Mouse (Mus musculus) MEL (cell line): ENCODE results near the gene Gm49387. TPM values are rescaled to one million over a fixed set of nuclear protein-coding genes. Genes with fewer than 3 reads are reported as not detected.

Source experiments
- DNase-seq: peaks from one replicate; pipeline ENCODE4 v3.0.0; 2011; ENCODE audit warnings: low read depth, low spot score
- H3K27ac ChIP-seq: 2 replicates; pipeline ENCODE4 v1.5.1; 2012; ENCODE audit warnings: low read depth, mild to moderate bottlenecking, control low read depth, low read length, moderate library complexity; ENCODE audit not compliant: control insufficient read depth
- H3K27me3 ChIP-seq, 2 experiments: fragments of 150-350 bp in 1 of 2; sonication (generic) in 1 of 2; 2 replicates each; pipeline ENCODE4 v1.6.1; 2012; ENCODE audit warnings: low read length in 2 of 2, mild to moderate bottlenecking in 2 of 2, improper control_type of control experiment in 1 of 2, moderate library complexity in 1 of 2; ENCODE audit not compliant: insufficient read depth in 2 of 2, control insufficient read depth in 1 of 2
- H3K36me3 ChIP-seq, 2 experiments: 2 replicates each; pipeline ENCODE4 v1.6.1; 2012 to 2014; ENCODE audit warnings: low read length in 2 of 2, improper control_type of control experiment in 1 of 2, inconsistent platforms in 1 of 2, mild to moderate bottlenecking in 1 of 2; ENCODE audit not compliant: insufficient read depth in 2 of 2, control insufficient read depth in 1 of 2
- H3K4me1 ChIP-seq, 2 experiments: fragments of 150-350 bp in 1 of 2; sonication (generic) in 1 of 2; 2 replicates each; pipeline ENCODE4 v1.6.1; 2012; ENCODE audit warnings: low read length in 2 of 2, improper control_type of control experiment in 1 of 2, mild to moderate bottlenecking in 1 of 2; ENCODE audit not compliant: insufficient read depth in 2 of 2, control insufficient read depth in 1 of 2
- H3K4me3 ChIP-seq, 2 experiments: fragments of 150-350 bp in 1 of 2; sonication (generic) in 1 of 2; 2 replicates each; pipeline ENCODE4 v1.5.1; 2012; ENCODE audit warnings: low read depth in 2 of 2, low read length in 2 of 2, mild to moderate bottlenecking in 2 of 2, moderate library complexity in 2 of 2, control low read depth in 1 of 2, improper control_type of control experiment in 1 of 2; ENCODE audit not compliant: control insufficient read depth in 1 of 2, insufficient read depth in 1 of 2
- H3K79me2 ChIP-seq: 2 replicates; pipeline ENCODE4 v1.6.1; 2012; ENCODE audit warnings: mild to moderate bottlenecking, low read length, moderate library complexity; ENCODE audit not compliant: control insufficient read depth, poor library complexity, insufficient read depth
- H3K9ac ChIP-seq: 2 replicates; pipeline ENCODE4 v1.6.1; 2012; ENCODE audit warnings: low read depth, mild to moderate bottlenecking, control low read depth, low read length, moderate library complexity; ENCODE audit not compliant: control insufficient read depth, poor library complexity, severe bottlenecking
- H3K9me3 ChIP-seq: fragments of 150-350 bp; sonication (generic); replicated peaks from 2 replicates; pipeline ENCODE4 v1.6.1; 2012; ENCODE audit warnings: mild to moderate bottlenecking, low read length, improper control_type of control experiment, moderate library complexity; ENCODE audit not compliant: insufficient read depth
- CHD1 ChIP-seq: IDR thresholded peaks from 2 replicates; pipeline ENCODE4 v1.6.1; 2012; ENCODE audit warnings: low read depth, mild to moderate bottlenecking, inconsistent platforms, low read length, improper control_type of control experiment
- CTCF ChIP-seq, 3 experiments: IDR thresholded peaks in 2 of 3; conservative IDR thresholded peaks in 1 of 3; 2 replicates each; pipeline ENCODE4 v1.5.1; 2011 to 2012; ENCODE audit warnings: low read length in 3 of 3, low read depth in 2 of 3, mild to moderate bottlenecking in 2 of 3, improper control_type of control experiment in 1 of 3, inconsistent platforms in 1 of 3, mixed read lengths in 1 of 3, moderate library complexity in 1 of 3; ENCODE audit not compliant: control insufficient read depth in 1 of 3, insufficient read depth in 1 of 3, poor library complexity in 1 of 3, severe bottlenecking in 1 of 3
- E2F4 ChIP-seq: IDR thresholded peaks from 2 replicates; pipeline ENCODE4 v1.6.1; 2011; ENCODE audit warnings: low read depth, low read length, improper control_type of control experiment, borderline replicate concordance
- EP300 ChIP-seq, 2 experiments: IDR thresholded peaks; 2 replicates each; pipeline ENCODE4 v1.6.1; 2011; ENCODE audit warnings: improper control_type of control experiment in 2 of 2, low read length in 2 of 2, low read depth in 1 of 2, mild to moderate bottlenecking in 1 of 2
- GATA1 ChIP-seq: IDR thresholded peaks from 2 replicates; pipeline ENCODE4 v1.6.1; 2011; ENCODE audit warnings: low read depth, low read length, improper control_type of control experiment
- HCFC1 ChIP-seq: IDR thresholded peaks from 2 replicates; pipeline ENCODE4 v1.6.1; 2012; ENCODE audit warnings: low read depth, mild to moderate bottlenecking, inconsistent platforms, low read length, improper control_type of control experiment, moderate library complexity
- MAFK ChIP-seq: IDR thresholded peaks from 2 replicates; pipeline ENCODE4 v1.6.1; 2011; ENCODE audit warnings: low read depth, mild to moderate bottlenecking, low read length, improper control_type of control experiment, borderline replicate concordance
- MEF2A ChIP-seq: IDR thresholded peaks from 2 replicates; pipeline ENCODE4 v1.6.1; 2014; ENCODE audit warnings: low read depth, mild to moderate bottlenecking, inconsistent platforms, low read length, improper control_type of control experiment; ENCODE audit not compliant: poor library complexity, insufficient replicate concordance, severe bottlenecking; ENCODE audit errors: extremely low read depth
- MXI1 ChIP-seq: IDR thresholded peaks from 2 replicates; pipeline ENCODE4 v1.6.1; 2011; ENCODE audit warnings: mild to moderate bottlenecking, low read depth, low read length, improper control_type of control experiment
- MYB ChIP-seq: IDR thresholded peaks from 2 replicates; pipeline ENCODE4 v1.6.1; 2011; ENCODE audit warnings: mild to moderate bottlenecking, low read depth, low read length, improper control_type of control experiment
- POLR2A ChIP-seq, 2 experiments: IDR thresholded peaks; 2 replicates each; pipeline ENCODE4 v1.6.1; 2011 to 2012; ENCODE audit warnings: low read length in 2 of 2, mild to moderate bottlenecking in 2 of 2, control low read depth in 1 of 2, improper control_type of control experiment in 1 of 2, low read depth in 1 of 2, moderate library complexity in 1 of 2; ENCODE audit not compliant: control insufficient read depth in 1 of 2, insufficient read depth in 1 of 2, poor library complexity in 1 of 2
- RAD21 ChIP-seq: IDR thresholded peaks from 2 replicates; pipeline ENCODE4 v1.6.1; 2011; ENCODE audit warnings: mild to moderate bottlenecking, low read depth, low read length, improper control_type of control experiment
- RCOR1 ChIP-seq: IDR thresholded peaks from 2 replicates; pipeline ENCODE4 v1.6.1; 2012; ENCODE audit warnings: low read depth, mild to moderate bottlenecking, inconsistent platforms, low read length, improper control_type of control experiment
- SIN3A ChIP-seq: IDR thresholded peaks from 2 replicates; pipeline ENCODE4 v1.6.1; 2012; ENCODE audit warnings: low read length, improper control_type of control experiment, inconsistent platforms
- SMC3 ChIP-seq: IDR thresholded peaks from 2 replicates; pipeline ENCODE4 v1.6.1; 2011; ENCODE audit warnings: low read depth, low read length, improper control_type of control experiment
- TCF12 ChIP-seq: IDR thresholded peaks from 2 replicates; pipeline ENCODE4 v1.6.1; 2014; ENCODE audit warnings: low read depth, mild to moderate bottlenecking, inconsistent platforms, low read length, improper control_type of control experiment, moderate library complexity
- UBTF ChIP-seq: IDR thresholded peaks from 2 replicates; pipeline ENCODE4 v1.6.1; 2012; ENCODE audit warnings: low read depth, mild to moderate bottlenecking, inconsistent platforms, low read length, improper control_type of control experiment, moderate library complexity, borderline replicate concordance; ENCODE audit not compliant: insufficient read depth
- ZMIZ1 ChIP-seq: IDR thresholded peaks from 2 replicates; pipeline ENCODE4 v1.6.1; 2012; ENCODE audit warnings: low read depth, mild to moderate bottlenecking, inconsistent platforms, low read length, improper control_type of control experiment, moderate library complexity
- polyA plus RNA-seq, 2 experiments: library from polyadenylated mRNA; stranded (reverse) in 1 of 2; unstranded in 1 of 2; fragments of >175 nt in 1 of 2; fragments of >200 nt in 1 of 2; gene quantifications; 2 replicates each; pipeline versions ENCODE4 v1.2.1 to v1.2.4; 2012; ENCODE audit warnings: low replicate concordance in 2 of 2, low read depth in 1 of 2; ENCODE audit not compliant: insufficient read length in 2 of 2, insufficient read depth in 1 of 2, missing spikeins in 1 of 2
- total RNA-seq: library from RNA; depleted of rRNA; stranded (reverse); fragments of 300-350 nt; gene quantifications from 2 replicates; pipeline ENCODE4 v1.2.3, GENCODE M21; 2012

Gm49387 gene
- total and polyA plus RNA-seq, 3 experiments = 0.14 TPM; not detected in 2

- Histone ChIP-seq H3K79me2 (peaks cover 6% of the 10 kb centered on the region), H3K27me3 (no peaks in the 10 kb centered on the region), H3K4me1 (peaks cover 7 to 30% of the 10 kb centered on the region in 2 experiments; a peak in 3 of 4 replicates), H3K27ac (no peak overlapping the region), H3K9me3 (no peaks in the 10 kb centered on the region), H3K9ac (no peak overlapping the region), H3K36me3 (peaks cover 0 to 27% of the 10 kb centered on the region in 2 experiments; a peak in 2 of 4 replicates), H3K4me3 (no peak overlapping the region)
- DNase-seq = peak; percentile 43
- TF ChIP-seq CHD1 (no peak), MYB (no peak), MEF2A (no peak), UBTF (no peak), EP300 (IDR thresholded peaks at IDR 0.05; ENCODE audit: low read depth in 1 of 2, low read length in 2 of 2) (no peak), HCFC1 (no peak), POLR2A (IDR thresholded peaks at IDR 0.05; ENCODE audit: control insufficient read depth in 1 of 2, insufficient read depth in 1 of 2, low read depth in 1 of 2, low read length in 2 of 2, poor library complexity in 1 of 2) (no peak), MXI1 (no peak), ZMIZ1 (no peak), CTCF (IDR thresholded peaks at IDR 0.05 in 2 of 3, conservative IDR thresholded peaks at IDR 0.05 in 1 of 3; ENCODE audit: control insufficient read depth in 1 of 3, insufficient read depth in 1 of 3, low read depth in 2 of 3, low read length in 3 of 3, poor library complexity in 1 of 3, severe bottlenecking in 1 of 3) (peak; percentile 31 to 48 (median 40); a peak in 5 of 6 replicates), TCF12 (no peak), RAD21 (peak; percentile 38), E2F4 (no peak), SMC3 (peak; percentile 22; the same call in 1 of the 2 replicates), GATA1 (no peak)
These were observed 9.7 kb upstream of the Gm49387 start for GRCm38 (mm10) chr14:31650347-31650746.

DNA sequence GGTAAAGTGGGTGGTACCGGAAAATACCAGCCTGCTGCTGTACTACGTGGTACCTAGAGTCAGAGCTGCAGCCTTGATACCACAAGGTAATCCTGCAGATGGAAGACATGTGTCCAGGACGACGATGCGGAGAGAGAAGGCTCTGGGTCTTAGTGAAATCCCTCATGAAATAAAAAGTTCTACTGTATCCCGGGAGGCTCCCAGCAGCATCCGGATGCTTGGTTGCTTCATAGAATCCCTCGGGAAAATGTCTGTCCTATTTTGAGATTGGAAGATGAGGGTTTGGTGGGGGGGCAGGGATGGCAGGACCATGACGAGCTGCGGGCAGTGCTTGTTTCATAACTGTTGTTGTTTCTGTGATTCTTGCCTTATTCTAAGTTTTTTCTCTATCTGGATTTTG lies 7.3 kb upstream of the Gm49387 start:
- Histone ChIP-seq H3K4me3 (no peak overlapping the region), H3K27ac (no peak overlapping the region), H3K9me3 (no peaks in the 10 kb centered on the region), H3K4me1 (peaks cover 10 to 22% of the 10 kb centered on the region in 2 experiments; a peak in 3 of 4 replicates), H3K9ac (no peak overlapping the region), H3K27me3 (no peaks in the 10 kb centered on the region)
- no peak for DNase-seq
- no peak for TF ChIP-seq HCFC1
- TF ChIP-seq GATA1 = no peak
- no peak for TF ChIP-seq RCOR1
- no peak for TF ChIP-seq SIN3A
- TF ChIP-seq MAFK = no peak
- TF ChIP-seq, all 39 proteins: peak for 0
- H3K36me3 ChIP-seq = peaks cover 0 to 18% of the 10 kb centered on the region in 2 experiments; a peak in 2 of 4 replicates
- H3K79me2 ChIP-seq = no peaks in the 10 kb centered on the region
